Mouse (Mus musculus) skeletal muscle tissue, adult 2 months (tissue): Measurements from ENCODE around the gene Actr1a.

Experiments
- DNase-seq: peaks from one replicate; pipeline ENCODE4 v3.0.0-alpha.2; 2012; ENCODE audit warnings: low read depth, low spot score

Actr1a gene

GRCm38 (mm10) chr19:46395109-46396009, at the start of gene Actr1a:
Gene Actr1a, minus strand, starts transcription at chr19:46395748.
- peak; percentile 99 for DNase-seq

- peak; percentile 87 for DNase-seq
These were observed 48.7 kb upstream of the Actr1a start for GRCm38 (mm10) chr19:46444209-46444608.

DNA sequence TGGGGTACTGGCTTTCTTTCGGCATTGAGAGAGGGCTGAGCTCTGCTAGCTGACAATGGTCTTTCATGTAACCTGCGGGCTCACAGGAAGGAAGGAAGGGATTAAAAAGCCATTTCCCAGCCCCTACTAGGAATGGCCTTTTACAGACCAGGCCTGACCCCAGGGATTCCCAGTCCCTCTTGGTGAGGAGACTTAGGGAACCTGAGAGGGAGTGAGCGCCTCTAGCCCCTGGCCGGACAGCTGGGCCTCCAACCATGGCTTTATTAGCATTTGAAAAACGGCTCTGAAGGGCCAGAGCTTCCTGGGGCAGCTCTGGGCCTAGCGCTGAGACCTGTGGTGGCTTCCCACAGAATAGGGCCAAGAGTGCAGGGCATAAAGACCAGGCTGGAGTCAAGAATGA, 48.0 kb upstream of the Actr1a start:
- no peak for DNase-seq

DNA sequence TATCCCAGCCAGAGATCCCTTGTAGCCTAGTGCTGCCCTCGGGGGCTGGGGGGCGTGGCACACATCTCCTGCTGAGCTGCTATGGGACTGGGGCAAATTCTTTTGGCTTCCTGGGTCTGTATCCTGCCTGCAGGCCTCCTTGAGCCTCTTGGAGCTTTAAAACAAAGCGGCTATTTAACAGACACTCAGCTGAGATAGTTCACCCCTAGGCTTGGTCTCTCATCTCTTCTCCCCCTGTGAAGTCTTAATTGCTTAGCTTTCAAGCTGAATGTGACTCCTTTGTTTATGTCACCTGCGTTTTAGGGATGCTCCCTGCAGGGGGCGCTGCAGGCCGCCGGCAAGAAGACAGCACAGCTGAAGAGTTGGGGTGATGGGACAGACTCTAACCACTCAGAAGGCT, 39.9 kb upstream of the Actr1a start:
- DNase-seq: no peak

DNA sequence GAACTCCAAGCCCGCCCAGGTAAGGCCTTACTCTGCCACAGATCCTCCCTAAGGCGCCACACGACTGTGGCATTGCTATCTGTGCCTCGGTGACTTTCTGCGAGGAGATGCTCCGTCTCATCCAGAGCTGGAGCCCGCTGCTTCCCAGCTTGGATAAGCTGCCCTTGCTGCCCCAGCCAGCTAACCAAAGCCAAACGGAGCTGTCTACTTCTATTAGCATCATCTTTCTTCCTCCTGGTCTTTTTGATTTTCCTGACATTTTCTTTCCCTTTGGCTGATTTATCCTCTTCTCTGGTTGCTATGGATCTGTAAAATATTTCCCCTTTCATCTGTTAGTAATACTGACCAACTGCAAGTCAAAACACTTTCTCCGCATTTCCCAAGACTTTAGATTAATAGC, 39.0 kb upstream of the Actr1a start:
- no peak for DNase-seq

GRCm38 (mm10) chr19:46434148-46434547, 38.6 kb upstream of the Actr1a start:
- no peak for DNase-seq

GRCm38 (mm10) chr19:46433712-46434111, 38.2 kb upstream of the Actr1a start:
- no peak for DNase-seq

DNA sequence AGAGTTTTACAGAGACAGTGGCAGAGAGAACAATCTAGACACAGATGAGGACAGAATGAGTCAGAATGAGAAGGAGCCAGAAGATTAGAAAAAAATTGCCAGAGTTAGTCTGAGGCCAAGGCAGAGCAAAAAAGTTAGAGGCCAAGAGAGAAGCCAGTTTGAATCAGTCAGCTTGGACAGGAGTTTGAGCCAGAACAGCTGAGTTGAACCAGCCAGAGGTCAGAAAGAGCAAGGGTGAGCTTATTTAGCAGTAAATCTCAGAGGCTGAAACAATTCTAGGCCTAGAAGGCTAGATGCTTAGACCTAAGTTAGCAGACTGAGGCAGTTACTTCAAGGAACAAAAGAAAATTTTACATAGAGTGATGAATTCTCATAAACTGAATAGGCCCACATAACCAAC, 33.7 kb upstream of the Actr1a start:
- DNase-seq: no peak

- no peak for DNase-seq
These were observed 30.9 kb upstream of the Actr1a start for GRCm38 (mm10) chr19:46426488-46426887.

DNA sequence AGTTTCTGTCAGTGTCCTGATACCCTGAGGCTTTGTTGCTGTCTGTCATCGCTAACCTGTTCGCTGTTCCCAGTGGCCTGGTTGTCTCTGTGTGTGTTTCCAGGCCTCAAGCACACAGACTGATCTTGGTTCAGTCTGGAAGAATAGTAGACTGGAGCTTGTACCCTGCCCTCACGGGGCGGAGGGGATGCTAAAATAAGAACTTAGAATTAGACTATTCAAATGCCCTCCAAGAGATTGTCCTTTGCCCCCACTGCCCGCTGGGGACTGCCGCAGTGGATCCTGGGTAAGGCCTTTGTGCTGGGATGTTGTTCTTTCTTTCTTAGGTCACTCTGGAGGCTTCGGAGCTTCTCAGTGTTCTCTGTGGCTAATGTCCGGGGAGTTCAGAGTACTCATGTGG, 29.7 kb upstream of the Actr1a start:
- DNase-seq: no peak

- no peak for DNase-seq
These were observed 27.1 kb upstream of the Actr1a start for GRCm38 (mm10) chr19:46422384-46423338.

GRCm38 (mm10) chr19:46420410-46420809, 24.9 kb upstream of the Actr1a start:
- no peak for DNase-seq

- DNase-seq: no peak
These were observed 22.5 kb upstream of the Actr1a start for GRCm38 (mm10) chr19:46418051-46418450.

GRCm38 (mm10) chr19:46416276-46416675, 20.7 kb upstream of the Actr1a start:
- no peak for DNase-seq

DNA sequence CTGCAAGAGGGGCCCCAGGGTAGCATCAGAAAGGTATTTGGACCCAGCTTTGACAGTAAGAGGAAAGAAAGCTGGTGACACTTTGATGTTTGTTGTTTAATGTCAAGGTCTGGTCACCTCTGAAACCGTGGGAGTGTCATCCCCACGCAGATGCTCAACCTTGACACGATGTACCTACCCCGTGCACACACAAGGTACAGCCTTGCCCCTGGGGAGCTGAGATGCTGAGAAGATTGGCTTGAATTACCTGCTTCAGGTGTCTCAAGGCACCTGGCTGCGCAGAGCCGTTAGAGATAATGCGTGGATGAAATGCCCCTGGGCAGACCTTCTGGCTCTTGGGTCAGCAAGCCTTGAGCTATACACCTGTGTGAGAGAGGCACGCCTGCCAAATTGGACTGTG, 18.9 kb upstream of the Actr1a start:
- no peak for DNase-seq

- no peak for DNase-seq
These were observed 18.4 kb upstream of the Actr1a start for GRCm38 (mm10) chr19:46413969-46414368.

GRCm38 (mm10) chr19:46412056-46412805, 16.7 kb upstream of the Actr1a start:
- DNase-seq: no peak

- no peak for DNase-seq
These were observed 14.0 kb upstream of the Actr1a start for GRCm38 (mm10) chr19:46409506-46409905.

DNA sequence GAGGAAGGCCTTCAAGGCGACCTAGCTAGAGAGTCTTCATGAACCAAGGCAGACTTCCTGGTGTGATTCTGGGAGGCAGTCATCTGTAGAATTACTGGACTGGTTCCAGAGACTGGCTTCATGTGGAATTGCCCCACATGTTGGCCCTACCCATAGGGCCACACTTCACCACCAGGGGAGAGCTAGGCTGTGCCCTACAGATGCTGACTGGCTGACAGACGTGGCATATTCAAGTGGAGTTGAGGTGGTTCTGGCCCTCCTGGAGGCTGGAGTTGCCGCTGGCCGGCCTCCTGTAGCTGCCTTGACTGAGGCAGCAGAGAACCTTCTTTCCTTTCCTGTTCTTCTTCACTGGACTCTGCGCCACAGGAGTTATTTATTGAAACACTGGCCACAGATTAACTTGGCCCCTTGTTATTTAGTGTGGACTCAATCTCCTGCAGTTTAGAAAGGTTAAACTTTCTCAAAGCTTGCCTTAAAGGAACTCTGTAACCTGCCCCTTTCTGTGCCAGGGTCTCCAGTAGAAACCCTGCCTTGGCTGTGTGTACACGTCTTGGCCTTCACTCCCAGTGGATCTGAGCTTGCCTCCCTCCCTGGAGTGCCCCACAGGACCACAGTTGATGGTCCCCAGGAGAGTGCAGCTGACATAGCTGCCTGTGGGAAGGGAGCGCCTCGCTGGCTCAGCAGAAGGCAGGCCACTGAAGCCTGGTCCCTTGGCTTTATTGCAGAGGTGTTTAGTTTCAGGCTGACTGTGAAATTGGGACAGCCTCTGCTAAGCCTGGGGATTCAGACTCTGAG, 11.2 kb upstream of the Actr1a start:
- no peak for DNase-seq

DNA sequence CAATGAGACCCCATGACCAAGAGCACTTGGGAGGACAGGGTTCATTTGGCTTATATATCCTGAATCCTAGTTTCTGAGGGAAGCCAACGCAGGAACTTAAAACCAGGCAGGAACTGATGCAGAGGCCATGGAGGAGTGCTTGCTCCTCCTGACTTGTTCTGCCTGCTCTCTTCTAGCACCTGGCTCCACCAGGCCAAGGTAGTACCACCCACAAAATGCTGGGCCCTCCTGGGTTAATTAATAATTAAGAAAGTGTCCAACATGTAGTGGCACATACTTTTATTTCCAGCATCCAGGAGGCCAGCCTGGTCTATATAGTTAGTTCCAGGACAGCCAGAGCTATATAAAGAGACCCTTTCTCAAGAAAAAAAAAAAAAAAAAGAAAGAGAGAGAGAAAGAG, 8.5 kb upstream of the Actr1a start:
- DNase-seq: no peak

- DNase-seq: no peak
These were observed 5.0 kb upstream of the Actr1a start for GRCm38 (mm10) chr19:46400558-46400957.
